Mouse (Mus musculus): ENCODE data around the gene Flnb. TPM values are rescaled to one million over a fixed set of nuclear protein-coding genes. Genes with fewer than 3 reads are reported as not detected.

The Flnb gene
- polyA plus RNA-seq, 1 experiment = 20.6 TPM

DNA sequence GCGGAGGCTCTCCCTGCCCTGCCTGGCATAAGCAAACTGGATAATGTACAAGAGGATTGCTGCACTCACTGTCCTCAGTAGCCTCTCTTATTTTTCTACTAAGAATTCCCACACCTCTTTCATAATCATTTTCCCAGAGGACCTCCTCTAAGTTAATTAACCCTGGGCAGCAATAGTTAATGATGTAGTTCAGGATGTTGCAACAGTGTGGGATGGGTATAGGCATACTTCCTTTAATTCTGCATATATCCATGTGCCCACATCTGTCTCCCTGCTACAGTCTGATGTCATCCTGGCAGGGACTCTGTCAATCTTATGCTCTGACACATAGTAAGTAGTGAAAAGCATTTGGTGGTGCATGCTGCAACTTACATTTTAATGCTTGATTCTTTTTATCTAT, 163.5 kb downstream of the Flnb start:
- TF ChIP-seq CTCF (IDR thresholded peaks at IDR 0.05; ENCODE audit: borderline replicate concordance, extremely low read depth, insufficient read depth, insufficient read length) (no peak), POLR2A (IDR thresholded peaks at IDR 0.05; ENCODE audit: borderline replicate concordance, extremely low read depth, insufficient read depth, insufficient read length, poor library complexity, severe bottlenecking) (no peak)
- DNase-seq (ENCODE audit: low read depth) = no peak

DNA sequence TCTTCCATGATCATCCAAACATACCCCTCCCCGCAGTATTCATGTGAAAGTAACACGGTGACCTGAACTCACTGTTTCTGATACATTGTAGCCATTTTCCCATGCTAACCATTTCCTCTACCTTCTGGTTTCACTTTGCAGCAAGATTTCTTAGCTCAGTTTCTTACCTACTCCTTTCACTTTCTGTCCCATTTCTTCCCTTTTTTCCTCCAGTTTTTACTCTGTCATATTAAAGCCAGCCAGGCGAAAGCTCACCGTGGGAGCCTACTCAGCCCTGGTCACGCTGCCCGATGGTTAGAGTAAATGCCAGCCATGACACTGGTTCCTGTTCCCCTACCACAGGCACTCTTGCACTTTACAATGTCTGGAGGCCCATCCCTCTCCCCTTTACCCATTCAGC, 169.2 kb downstream of the Flnb start:
- no peak for TF ChIP-seq CTCF (IDR thresholded peaks at IDR 0.05; ENCODE audit: borderline replicate concordance, extremely low read depth, insufficient read depth, insufficient read length)
- TF ChIP-seq POLR2A (IDR thresholded peaks at IDR 0.05; ENCODE audit: borderline replicate concordance, extremely low read depth, insufficient read depth, insufficient read length, poor library complexity, severe bottlenecking) = no peak
- DNase-seq (ENCODE audit: low read depth) = no peak

DNA sequence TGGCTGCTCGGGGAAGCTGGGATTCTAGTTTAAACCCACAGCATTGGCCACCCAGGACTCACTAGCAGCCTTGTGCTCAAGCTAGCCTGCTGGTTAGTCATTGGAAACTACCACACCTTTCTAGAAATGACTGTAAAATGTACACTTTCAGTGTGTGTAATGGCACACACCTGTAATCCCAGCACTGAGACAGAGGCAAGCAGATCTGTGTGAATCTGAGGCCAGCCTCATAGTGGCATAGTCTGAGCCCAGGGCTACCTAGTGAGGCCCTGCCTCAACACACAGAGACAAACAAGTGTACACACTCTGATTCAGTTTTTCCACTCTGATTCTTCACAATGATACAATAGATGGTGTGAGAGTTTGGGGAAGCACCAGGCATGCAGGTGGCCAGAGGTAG, 171.6 kb downstream of the Flnb start:
- TF ChIP-seq CTCF (IDR thresholded peaks at IDR 0.05; ENCODE audit: borderline replicate concordance, extremely low read depth, insufficient read depth, insufficient read length) (no peak), POLR2A (IDR thresholded peaks at IDR 0.05; ENCODE audit: borderline replicate concordance, extremely low read depth, insufficient read depth, insufficient read length, poor library complexity, severe bottlenecking) (no peak)

DNA sequence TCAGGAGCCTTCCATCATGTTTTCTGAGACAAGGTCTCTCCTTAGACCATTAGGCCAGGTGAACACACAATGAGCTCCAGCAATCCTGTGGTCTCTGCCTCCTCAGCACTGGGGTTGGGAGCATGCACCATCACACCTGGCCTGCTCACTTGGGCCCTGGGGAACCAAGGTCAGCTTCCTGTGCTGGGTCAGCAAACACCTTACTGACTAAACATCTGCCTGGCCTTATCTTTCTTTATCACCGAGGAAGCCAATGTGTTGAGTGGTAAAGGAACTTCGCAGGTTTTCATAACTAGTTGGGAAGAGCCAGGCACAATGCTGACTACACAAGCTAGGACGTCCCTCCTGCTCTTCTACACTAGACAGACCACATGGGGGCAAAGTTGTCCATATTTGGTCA, 172.2 kb downstream of the Flnb start:
- DNase-seq (ENCODE audit: low read depth) = no peak
- TF ChIP-seq CTCF (IDR thresholded peaks at IDR 0.05; ENCODE audit: borderline replicate concordance, extremely low read depth, insufficient read depth, insufficient read length) (no peak), POLR2A (IDR thresholded peaks at IDR 0.05; ENCODE audit: borderline replicate concordance, extremely low read depth, insufficient read depth, insufficient read length, poor library complexity, severe bottlenecking) (no peak)

More for the DNA sequence above, 171.6 kb downstream of the Flnb start:
- DNase-seq (ENCODE audit: low read depth) = no peak

DNA sequence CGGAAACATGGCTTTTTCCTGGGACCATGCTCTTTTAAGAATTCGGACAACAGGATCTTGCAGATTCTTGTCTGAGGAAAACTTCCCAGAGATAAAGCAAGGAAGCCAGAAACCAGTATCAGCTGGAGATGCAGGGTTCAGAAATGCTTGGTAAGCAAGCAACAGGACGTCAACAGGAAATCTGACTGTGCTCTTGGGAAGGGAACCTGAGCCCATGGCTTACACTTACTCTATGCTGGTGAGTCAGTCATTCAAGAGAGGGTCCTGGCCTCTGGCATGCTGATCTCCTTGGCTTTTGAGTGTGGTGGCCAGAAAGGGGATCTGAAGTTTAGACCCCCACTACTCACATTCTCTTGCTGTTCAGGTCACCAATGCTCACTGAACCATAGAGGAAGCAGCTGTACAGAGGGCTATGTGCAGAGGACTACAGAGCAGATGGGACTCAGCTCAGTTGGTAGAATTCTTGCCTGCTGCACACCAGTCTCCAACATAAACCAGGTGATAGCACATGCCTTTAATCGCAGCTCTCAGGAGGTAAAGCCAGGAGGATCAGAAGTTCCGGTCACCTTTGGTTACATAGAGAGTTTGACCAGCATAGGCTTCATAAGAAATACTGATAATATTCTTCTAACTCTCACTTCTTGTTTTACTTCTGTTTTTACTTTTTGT, 173.5 kb downstream of the Flnb start:
- no peak for TF ChIP-seq CTCF (IDR thresholded peaks at IDR 0.05; ENCODE audit: borderline replicate concordance, extremely low read depth, insufficient read depth, insufficient read length)
- DNase-seq (ENCODE audit: low read depth) = no peak

DNA sequence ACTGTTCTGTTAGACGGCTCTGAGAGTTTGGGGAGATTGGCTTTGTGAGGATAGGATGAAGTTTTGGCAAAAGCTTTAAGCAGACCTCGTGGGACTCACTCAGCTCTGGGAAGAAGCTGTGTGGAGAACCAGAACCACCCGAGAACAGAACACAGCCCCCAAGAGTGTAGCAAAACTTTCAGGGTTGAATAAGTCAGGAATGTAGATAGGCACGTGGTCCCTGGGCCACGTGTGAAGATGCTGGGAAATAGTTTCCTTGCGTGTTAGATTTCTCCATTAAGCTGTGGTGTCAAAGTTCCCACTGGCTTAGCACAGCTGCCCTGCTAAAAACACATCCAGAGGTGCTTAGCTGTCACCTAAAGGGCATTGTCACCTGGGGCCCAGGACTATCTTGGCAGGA, 174.4 kb downstream of the Flnb start:
- DNase-seq (ENCODE audit: low read depth) = no peak
- TF ChIP-seq POLR2A (IDR thresholded peaks at IDR 0.05; ENCODE audit: borderline replicate concordance, extremely low read depth, insufficient read depth, insufficient read length, poor library complexity, severe bottlenecking) (no peak), CTCF (IDR thresholded peaks at IDR 0.05; ENCODE audit: borderline replicate concordance, extremely low read depth, insufficient read depth, insufficient read length) (no peak)

DNA sequence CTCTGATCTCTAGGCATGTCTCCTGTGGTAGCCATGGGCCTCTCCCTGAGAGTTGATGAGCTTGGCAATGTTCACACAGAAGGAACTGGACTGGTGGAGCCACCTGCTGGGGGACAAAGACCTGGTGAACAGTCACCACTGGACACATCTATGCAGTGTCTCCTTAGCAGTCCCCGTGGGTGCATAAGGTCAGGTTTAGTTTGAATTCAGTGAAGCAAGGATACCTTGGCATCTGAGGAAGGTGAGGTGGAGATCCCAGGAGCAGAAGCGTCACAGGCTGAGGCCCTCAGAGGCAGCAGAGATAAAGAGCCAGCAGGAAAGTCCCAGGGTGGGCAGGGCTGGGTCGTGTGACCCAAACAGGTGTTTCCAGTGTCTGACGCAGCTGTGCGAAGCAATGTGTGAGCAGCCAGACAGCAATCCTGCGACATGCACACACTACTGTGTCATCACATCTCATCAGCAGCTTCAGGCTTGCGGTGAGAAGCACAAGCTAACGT, 176.6 kb downstream of the Flnb start, which contains the start of gene Dnase1l3:
Gene Dnase1l3 (minus strand): TSS at position 303 of the 497 bp plus-strand sequence.
- no peak for DNase-seq (ENCODE audit: low read depth)
- TF ChIP-seq POLR2A (IDR thresholded peaks at IDR 0.05; ENCODE audit: borderline replicate concordance, extremely low read depth, insufficient read depth, insufficient read length, poor library complexity, severe bottlenecking) (no peak), CTCF (IDR thresholded peaks at IDR 0.05; ENCODE audit: borderline replicate concordance, extremely low read depth, insufficient read depth, insufficient read length) (peak; percentile 13; the same call in 1 of the 2 replicates)

DNA sequence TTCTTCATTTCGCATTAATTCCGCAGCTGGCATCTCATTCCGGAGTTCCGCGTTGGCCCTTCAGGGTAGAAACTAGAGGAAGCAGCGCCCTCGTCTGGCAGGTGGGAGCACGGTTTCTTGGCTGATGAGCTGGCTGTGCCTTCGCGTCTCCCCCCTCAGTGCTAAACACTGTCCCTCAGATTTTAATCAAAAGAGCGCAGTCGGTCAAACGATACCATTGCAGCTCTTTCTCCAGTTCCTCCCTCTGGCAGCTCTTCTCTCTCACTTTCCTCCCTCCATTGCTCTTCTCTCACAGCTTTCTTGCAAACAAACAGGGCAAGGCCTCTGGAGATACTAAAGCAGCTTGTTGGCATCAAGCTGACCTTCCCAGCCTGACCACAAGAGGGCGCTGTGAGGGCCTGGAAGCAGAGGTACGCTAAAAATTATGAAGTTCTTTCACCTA, 179.5 kb downstream of the Flnb start:
- DNase-seq (ENCODE audit: low read depth) = peak; percentile 91
- TF ChIP-seq POLR2A (IDR thresholded peaks at IDR 0.05; ENCODE audit: borderline replicate concordance, extremely low read depth, insufficient read depth, insufficient read length, poor library complexity, severe bottlenecking) = no peak
- peak; percentile 86 for TF ChIP-seq CTCF (IDR thresholded peaks at IDR 0.05; ENCODE audit: borderline replicate concordance, extremely low read depth, insufficient read depth, insufficient read length)

DNA sequence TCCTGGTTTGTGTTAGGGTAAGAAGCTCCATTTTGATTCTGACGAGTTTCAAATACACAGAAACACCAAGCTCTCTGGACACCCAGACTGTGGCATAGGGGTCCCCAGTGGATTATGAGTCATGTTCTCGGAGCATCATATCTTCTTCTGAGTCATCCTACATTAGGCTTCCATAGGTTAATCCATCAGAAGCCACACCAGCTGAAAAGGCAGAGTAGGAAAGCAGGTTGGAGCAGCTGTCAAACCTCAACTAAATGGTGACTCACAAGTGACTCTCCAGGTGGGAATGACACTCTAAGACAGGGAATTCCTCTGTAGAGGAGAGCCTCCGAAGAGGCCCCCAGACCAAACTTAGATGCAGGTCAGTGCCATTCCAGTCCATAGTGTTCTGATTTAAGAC, 181.3 kb downstream of the Flnb start:
- no peak for TF ChIP-seq POLR2A (IDR thresholded peaks at IDR 0.05; ENCODE audit: borderline replicate concordance, extremely low read depth, insufficient read depth, insufficient read length, poor library complexity, severe bottlenecking)
- no peak for TF ChIP-seq CTCF (IDR thresholded peaks at IDR 0.05; ENCODE audit: borderline replicate concordance, extremely low read depth, insufficient read depth, insufficient read length)
- no peak for DNase-seq (ENCODE audit: low read depth)

DNA sequence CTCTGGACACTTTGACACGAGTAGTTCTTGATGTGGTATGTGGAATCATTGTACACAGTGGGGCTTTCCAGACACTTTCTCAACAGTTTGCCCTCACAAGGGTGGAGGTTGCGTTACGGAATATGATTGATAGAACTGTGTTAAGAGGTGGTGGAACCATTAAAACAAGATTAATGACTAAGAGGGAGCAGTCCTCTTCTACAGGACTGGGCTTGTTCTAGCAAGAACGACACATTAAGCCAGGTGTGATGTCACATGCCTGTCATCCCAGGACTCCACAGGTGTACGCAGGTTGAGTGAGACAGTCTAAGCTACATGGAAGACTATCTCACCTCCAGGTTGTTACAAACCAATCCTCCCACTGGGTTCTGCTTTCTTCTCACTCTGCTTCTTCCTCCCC, 181.7 kb downstream of the Flnb start:
- no peak for TF ChIP-seq POLR2A (IDR thresholded peaks at IDR 0.05; ENCODE audit: borderline replicate concordance, extremely low read depth, insufficient read depth, insufficient read length, poor library complexity, severe bottlenecking)
- TF ChIP-seq CTCF (IDR thresholded peaks at IDR 0.05; ENCODE audit: borderline replicate concordance, extremely low read depth, insufficient read depth, insufficient read length) = no peak

DNA sequence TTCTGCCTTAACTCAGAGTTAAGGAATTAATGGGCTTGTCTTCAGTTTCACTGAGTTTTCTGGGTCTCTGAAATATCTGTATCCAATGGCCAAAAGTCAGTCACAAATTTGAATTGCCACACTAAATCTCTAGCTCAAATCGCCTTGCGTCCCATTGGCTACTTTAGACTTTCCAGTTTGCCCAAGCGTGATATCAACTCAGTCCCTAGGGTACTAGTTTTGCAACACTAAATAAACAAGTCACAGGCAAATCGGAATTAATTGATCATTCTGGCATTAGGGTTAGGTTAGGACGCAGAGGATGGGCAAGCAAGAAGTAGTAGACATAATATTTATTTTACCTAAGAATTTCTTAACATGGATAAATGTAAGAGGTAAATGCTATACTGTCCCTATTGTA, 182.5 kb downstream of the Flnb start:
- TF ChIP-seq POLR2A (IDR thresholded peaks at IDR 0.05; ENCODE audit: borderline replicate concordance, extremely low read depth, insufficient read depth, insufficient read length, poor library complexity, severe bottlenecking) (no peak), CTCF (IDR thresholded peaks at IDR 0.05; ENCODE audit: borderline replicate concordance, extremely low read depth, insufficient read depth, insufficient read length) (no peak)

More for the DNA sequence above, 181.7 kb downstream of the Flnb start:
- DNase-seq (ENCODE audit: low read depth) = no peak

More for the DNA sequence above, 182.5 kb downstream of the Flnb start:
- DNase-seq (ENCODE audit: low read depth) = no peak

Other genes with a start within 250 kb of the Flnb start
- 4.6 TPM in 2 replicates for gene Gm3558, start 249.4 kb upstream of the Flnb start, polyA plus RNA-seq (2012; rRNA removed)
- gene Gm10338, start 222.4 kb upstream of the Flnb start, polyA plus RNA-seq (2012; rRNA removed) = not detected in 2 replicates
- not detected in 2 replicates for gene Gm10128, start 174.0 kb upstream of the Flnb start, polyA plus RNA-seq (2012; rRNA removed)
- not detected in 2 replicates for gene Gm26661, start 26.4 kb upstream of the Flnb start, polyA plus RNA-seq (2012; rRNA removed)
- gene Gm45521, start 139.3 kb downstream of the Flnb start, polyA plus RNA-seq (2012; rRNA removed) = 0.11 and 0.14 TPM in 2 replicates
- gene Dnase1l3, start 176.6 kb downstream of the Flnb start, polyA plus RNA-seq (2012; rRNA removed) = 0.05 and 0.07 TPM in 2 replicates
- gene Abhd6, start 184.9 kb downstream of the Flnb start, polyA plus RNA-seq (2012; rRNA removed) = 15.2 and 17.3 TPM in 2 replicates